Mouse (Mus musculus): Measurements from ENCODE around the gene Hoxa10. TPM values are rescaled to one million over a fixed set of nuclear protein-coding genes. Genes with fewer than 3 reads are reported as not detected.

Gene Hoxa10
- total RNA-seq, 2 experiments from 2014 or later, result not detected

DNA sequence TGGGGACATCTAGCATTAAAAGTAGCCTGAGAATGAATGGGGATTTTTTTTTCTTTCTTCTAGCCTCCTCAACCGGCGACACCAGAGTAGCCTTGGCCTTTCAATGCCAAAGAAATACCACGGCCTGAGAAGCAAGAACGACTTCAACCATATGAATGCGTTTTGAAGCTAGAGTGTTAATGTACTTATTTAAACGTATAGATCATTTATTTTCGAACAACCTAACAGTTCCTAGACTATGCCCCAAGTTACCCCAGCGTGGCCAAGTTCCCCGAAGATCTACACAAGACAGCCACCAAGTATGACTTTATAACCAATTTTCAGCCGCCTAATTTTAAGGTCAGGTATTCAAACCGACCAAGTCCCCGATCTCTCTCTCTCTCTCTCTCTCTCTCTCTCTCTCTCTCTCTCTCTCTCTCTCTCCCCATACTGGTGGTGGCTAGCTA lies 19.8 kb downstream of the Hoxa10 start:
- no peak for TF ChIP-seq CTCF (conservative IDR thresholded peaks at IDR 0.05)
- Histone ChIP-seq H3K4me3 (peak overlapping the region; percentile 63; the same call in 1 of the 2 replicates), H3K27ac (no peak overlapping the region)
- DNase-seq (ENCODE audit: low spot score in 2 of 2), result no peak

DNA sequence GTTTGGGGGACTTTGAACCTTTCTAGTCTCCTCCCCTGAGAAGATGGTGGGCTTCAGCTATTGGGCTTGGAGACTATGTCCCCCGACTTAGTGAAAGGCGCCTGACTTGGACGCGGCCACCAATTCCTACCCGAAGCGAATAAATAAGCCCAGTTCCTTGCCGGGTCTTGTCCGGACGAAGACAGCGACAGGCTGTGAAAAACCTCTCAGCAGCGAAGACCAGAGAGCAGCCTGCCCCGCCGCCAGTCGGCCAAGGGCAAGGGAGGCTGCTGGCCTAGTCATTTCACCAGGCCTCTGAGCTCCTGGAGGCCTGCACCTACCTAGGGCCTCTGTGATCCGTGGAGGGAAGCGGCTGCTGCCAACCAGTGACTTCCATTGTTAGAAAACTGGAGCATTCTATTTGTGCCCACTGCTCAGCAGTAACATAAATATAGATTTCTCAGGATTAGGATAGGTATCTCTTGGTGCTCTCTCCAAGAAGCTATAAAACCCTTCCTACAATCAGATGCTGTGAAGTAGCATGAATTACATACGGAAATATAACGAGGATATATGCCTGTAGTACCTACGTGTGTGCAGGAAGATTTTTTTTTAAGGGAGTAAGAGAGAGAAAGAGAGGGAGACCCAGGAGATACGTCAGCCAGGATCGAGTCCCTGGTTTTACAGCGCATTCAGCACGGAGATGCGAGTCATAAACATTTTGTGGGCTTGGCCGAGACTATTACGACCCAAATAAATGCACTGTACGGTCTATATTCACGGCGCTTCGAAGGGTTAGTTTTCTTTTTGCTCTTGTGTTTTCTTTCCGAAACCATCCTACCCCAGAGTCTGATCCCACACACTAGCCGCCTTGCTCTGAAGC lies 20.4 kb downstream of the Hoxa10 start:
- no peak for TF ChIP-seq CTCF (conservative IDR thresholded peaks at IDR 0.05)
- no peak overlapping the region for H3K27ac ChIP-seq
- DNase-seq (ENCODE audit: low spot score in 2 of 2), result no peak
- H3K4me3 ChIP-seq, result no peak overlapping the region

DNA sequence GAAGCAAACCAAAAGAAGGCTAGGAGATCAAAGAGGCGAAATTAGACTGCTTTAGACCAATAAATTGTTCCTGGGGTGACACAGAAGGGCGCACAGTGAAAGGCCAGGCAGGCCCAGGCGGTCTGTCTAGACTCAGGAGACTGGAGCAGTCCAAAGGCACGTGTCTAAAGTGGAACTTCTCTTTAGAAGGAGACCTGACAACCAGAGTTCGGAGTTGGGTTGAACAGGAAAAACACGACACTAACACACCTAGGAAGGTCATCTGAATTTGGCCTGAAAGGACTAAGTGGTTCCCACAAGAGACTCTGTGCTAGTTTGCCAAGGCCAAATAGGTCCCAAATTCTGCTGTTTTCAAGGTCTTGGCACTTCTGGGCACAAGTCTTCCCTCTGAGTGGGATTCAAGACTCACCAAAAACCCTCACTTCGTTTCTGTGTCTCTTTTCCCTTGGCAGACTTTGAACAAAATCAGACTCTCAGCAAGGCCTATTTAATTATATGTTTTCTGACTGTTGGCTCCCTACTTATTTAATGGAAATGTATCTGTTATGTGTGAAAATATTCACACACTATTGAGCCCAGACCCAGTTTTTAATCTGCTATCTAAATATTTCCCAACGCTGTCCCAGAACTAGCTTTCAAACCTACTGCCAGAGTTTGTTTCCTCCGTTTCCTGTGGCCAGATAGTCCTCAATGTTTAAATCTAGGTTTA lies 21.3 kb downstream of the Hoxa10 start:
- no peak overlapping the region for H3K27ac ChIP-seq
- TF ChIP-seq CTCF (conservative IDR thresholded peaks at IDR 0.05), result no peak
- no peak for DNase-seq (ENCODE audit: low spot score in 2 of 2)
- H3K4me3 ChIP-seq, result no peak overlapping the region

DNA sequence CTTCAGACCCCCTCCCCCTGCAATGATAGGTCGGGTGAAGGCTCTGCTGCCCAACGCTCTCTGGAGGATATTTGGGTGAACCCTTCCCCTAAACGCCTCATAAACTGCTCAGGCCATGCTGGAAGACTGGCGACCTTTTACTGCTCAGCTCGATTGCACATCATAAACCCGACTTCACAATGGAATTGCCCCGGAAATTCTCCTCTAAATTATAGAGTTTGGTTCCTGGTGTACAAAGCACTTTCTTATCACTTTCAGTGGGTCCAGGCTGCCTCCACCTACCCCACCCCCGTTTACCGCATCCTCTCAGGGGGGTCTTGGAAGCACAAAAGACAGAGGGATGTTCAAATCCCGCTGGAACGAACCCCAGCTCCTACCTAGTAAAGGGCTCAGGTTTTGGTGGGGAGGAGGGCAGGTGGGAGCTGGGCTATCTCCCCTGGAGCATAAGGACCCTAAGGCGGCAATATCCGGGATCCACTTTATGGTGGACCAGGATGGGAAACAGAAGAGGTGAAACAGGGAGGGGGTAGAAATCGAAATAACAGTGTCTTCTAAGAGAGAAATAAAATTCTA lies 21.9 kb downstream of the Hoxa10 start:
- no peak for TF ChIP-seq CTCF (conservative IDR thresholded peaks at IDR 0.05)
- no peak for DNase-seq (ENCODE audit: low spot score in 2 of 2)
- H3K27ac ChIP-seq, result no peak overlapping the region
- no peak overlapping the region for H3K4me3 ChIP-seq

DNA sequence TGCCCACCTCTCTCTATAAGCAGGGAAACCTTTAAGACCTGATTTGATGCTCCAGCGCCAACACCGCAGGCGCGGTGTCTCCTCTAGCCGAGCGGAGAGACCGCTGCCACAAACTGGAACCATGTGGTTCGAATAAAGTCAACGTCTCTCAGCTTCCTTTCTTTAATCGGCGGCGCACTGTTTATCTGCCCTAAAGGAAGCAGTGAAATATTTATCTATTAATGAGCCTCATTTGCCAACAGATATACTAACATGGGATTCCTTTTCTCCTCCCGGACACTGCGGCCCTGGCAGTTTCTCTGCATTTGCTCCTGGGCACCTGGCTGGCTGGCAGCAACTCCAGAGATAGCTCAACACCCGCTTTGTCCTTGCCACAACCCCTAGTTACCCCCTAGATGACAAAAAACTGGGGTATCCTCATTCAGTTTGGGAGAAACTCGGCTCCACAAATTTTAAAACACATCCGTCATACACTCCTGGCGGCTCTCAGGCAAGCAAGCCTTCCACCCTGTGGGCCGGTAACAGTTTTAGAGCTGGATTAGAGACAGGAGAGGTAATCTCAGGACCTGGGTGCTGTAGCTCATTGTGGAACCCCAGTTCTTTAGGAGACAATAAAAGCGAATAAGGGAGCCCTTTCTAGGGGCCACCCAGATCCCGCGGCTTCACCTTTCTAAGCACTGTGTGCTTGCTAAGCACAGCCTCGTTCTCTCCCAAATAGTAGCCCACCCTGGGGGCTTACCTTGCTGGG lies 22.6 kb downstream of the Hoxa10 start:
- Histone ChIP-seq H3K27ac (no peak overlapping the region), H3K4me3 (no peak overlapping the region)
- no peak for TF ChIP-seq CTCF (conservative IDR thresholded peaks at IDR 0.05)
- DNase-seq (ENCODE audit: low spot score in 2 of 2), result no peak

DNA sequence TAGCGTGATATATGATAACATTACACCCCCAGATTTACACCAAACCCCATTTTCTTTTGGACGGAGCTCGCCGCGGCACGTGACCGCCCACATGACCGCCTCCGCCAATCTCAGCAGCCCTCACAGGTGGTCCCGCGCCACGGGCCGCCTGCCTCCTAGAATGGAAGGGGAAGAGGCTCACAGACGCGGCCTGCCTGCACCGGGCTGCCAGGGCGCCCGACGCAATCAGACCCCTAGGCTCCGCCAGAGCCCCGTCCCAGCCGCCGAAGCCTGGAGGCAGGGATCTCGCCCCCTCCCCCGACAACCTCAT lies 23.2 kb downstream of the Hoxa10 start:
- H3K4me3 ChIP-seq, result no peak overlapping the region
- no peak for DNase-seq (ENCODE audit: low spot score in 2 of 2)
- no peak for TF ChIP-seq CTCF (conservative IDR thresholded peaks at IDR 0.05)

DNA sequence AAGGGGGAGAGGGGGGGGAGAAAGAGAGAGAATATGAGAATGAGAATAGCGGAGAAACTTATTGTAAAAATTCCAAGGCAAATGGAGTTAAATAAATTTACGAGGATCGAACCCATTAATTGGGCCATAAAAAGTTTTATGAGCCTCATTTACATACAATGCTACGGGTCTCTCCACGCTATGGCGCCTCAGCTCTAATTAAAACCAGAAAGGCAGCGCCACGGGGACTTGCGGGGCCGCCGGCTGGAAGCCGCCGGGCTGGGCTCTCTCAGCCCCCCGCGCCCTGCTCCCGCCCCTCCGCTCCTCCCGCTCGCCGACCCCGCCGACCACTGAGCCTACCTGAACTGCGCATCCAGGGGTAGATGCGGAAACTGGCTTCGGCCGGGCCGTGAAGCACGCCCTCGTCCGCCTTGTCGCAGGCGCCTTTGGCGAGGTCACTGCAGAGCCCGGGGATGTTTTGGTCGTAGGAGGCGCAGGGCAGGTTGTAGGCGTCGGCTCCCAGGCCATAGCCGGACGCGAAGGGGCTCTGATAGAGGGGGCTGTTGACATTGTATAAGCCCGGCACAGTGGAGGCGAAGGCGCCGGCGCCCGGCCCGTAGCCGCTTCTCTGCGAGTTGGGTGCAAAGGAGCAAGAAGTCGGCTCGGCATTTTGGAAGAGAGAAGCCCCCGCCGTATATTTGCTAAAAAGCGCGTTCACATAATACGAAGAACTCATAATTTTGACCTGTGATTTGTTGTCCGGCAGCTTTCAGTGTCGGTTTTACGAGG lies 23.8 kb downstream of the Hoxa10 start:
- DNase-seq (ENCODE audit: low spot score in 2 of 2), result no peak
- Histone ChIP-seq H3K27ac (no peak overlapping the region), H3K4me3 (no peak overlapping the region)
- TF ChIP-seq CTCF (conservative IDR thresholded peaks at IDR 0.05), result no peak

More for the DNA sequence above, 23.2 kb downstream of the Hoxa10 start:
- H3K27ac ChIP-seq, result no peak overlapping the region

DNA sequence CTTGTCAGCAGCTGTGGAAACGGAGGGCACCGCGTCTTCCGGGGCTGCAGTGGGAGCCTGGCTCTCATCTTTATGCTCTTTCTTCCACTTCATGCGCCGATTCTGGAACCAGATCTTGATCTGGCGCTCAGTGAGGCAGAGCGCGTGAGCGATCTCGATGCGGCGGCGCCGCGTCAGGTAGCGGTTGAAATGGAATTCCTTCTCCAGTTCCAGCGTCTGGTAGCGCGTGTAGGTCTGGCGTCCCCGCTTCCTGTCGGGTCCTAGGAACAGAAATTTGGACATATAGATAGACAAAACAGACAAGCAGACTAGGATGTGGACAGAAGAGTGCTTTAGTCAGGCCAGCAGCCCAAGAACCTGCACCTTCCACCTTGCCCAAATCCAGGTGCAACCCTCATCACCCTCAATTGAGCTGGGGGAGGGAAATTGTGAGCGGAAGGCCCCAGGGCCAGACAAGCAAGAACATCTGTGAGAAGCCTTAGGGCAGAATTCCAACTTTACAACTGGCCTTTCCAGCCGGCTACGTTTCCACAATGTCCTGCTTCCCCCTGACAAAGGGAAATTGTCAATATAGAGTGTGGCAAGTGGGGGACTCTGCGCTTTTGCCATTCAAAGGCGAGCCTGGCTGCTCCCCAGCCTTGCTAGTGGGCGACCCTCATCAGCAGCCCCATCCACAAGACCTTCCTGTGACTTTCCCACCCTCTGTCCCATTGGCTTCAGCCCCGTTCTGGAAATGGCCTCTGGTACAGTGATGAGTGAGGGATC lies 24.7 kb downstream of the Hoxa10 start:
- no peak for DNase-seq (ENCODE audit: low spot score in 2 of 2)
- Histone ChIP-seq H3K27ac (no peak overlapping the region), H3K4me3 (no peak overlapping the region)
- TF ChIP-seq CTCF (conservative IDR thresholded peaks at IDR 0.05), result no peak

DNA sequence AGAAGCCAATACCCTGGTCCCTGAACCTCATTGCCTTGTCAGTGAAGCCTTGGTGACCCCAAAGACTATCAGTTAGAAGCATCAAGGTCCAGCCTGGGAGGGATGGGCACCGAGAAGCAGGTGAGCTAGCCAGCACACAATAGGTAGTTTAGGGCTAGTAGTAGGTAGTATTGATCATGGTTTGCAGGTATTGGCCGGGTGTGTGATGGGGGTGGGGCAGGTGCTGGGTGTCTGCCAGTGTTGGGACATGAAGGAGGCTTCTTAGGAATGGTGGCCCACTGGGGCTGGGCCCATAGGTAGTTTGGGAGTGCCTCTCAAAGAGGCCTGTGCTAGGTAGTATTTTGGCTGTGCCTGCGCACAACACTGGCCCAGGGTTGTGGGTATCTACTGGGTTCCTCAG lies 25.6 kb downstream of the Hoxa10 start:
- no peak overlapping the region for H3K4me3 ChIP-seq
- TF ChIP-seq CTCF (conservative IDR thresholded peaks at IDR 0.05), result no peak
- no peak overlapping the region for H3K27ac ChIP-seq
- no peak for DNase-seq (ENCODE audit: low spot score in 2 of 2)

DNA sequence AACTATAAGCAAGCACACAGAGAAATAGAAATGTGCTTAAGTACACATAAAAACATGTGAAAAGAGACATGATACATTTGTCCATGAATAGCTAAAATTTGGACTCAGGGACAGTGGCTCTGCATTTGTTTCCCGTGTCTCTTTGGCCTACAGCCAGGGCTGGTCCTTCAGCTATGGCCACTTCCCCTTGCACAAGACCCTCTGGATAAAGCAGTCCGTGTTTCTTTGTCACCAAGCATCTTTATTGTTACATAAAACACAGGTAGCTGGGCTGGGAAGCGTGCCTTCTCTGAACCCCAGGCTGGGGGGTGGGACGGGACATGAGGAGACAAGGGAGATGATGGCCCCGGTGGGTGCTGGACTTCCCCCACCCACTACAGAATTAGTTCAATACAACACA lies 26.4 kb downstream of the Hoxa10 start:
- no peak for DNase-seq (ENCODE audit: low spot score in 2 of 2)
- TF ChIP-seq CTCF (conservative IDR thresholded peaks at IDR 0.05), result no peak

DNA sequence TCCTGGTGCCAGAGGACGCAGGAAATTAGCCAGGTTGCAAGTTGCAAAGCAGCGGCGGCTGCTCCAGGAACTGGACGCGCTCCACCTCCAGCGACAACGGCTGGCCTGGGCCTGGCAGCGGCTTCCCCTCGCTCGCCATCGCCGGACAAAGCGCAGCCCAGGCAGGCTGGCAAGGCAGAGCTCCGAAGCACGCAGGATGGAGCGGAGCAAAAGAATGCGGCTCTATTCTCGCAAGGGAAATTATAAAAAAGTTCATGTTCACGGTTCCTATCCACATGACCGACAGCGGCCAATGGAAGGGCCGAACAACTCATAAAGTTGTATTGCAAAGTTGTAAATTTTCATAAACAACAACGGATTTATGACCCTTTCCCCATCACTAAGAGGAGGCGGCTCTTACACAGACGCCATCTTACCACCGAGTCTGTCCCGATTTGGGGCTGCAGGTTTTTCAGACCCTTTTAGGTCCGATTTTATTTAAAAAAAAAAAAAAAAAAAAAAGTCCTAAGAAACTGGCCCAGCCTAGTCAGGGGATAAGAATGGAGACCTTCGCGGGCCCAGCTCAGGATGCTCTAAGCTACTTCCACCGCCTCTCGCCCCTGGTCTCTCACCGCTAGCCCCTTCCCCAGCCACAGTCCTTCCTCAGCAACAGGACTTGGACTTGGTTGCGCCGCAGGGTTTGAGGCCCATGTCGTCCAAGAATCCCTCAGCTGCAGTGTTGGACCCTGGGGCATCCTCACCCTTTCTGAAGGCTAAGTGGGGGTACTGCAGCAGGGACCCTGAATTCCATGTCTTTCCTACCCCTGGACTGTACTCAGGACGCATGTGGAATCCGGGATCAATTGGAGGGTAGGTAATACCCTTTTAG lies 27.3 kb downstream of the Hoxa10 start, which contains the start of the genes Hoxa3 and Gm28308:
Hoxa3 (minus strand) TSS at position 218 of the 868 bp plus-strand sequence.
Gm28308 (minus strand) TSS at position 221 of the 868 bp plus-strand sequence.
- Histone ChIP-seq H3K4me3 (no peak within 1 kb of the TSS), H3K27ac (no peak within 1 kb of the TSS)
- no peak for DNase-seq (ENCODE audit: low spot score in 2 of 2)
- no peak for TF ChIP-seq CTCF (conservative IDR thresholded peaks at IDR 0.05)

More for the DNA sequence above, 26.4 kb downstream of the Hoxa10 start:
- no peak overlapping the region for H3K4me3 ChIP-seq
- H3K27ac ChIP-seq, result no peak overlapping the region

Data from layer of hippocampus, adult 2 months (tissue).